Mouse (Mus musculus): ENCODE results near the gene Igf1r. TPM values are rescaled to one million over a fixed set of nuclear protein-coding genes. Genes with fewer than 3 reads are reported as not detected.
A peak's percentile ranks its signal among the peaks of the same experiment; 100 is the strongest.

Gene Igf1r
- total RNA-seq, 2 experiments from 2014 or later, result 52.7 to 54.3 TPM

GRCm38 (mm10) chr7:68179672-68180071 lies 227.0 kb downstream of the Igf1r start:
- Histone ChIP-seq H3K27ac (no peak overlapping the region), H3K4me3 (no peak overlapping the region)
- DNase-seq (ENCODE audit: extremely low spot score in 1 of 2, low spot score in 2 of 2), result no peak
- intact Hi-C loops (cut with DNase I), result no loop called here
- TF ChIP-seq CTCF (IDR thresholded peaks at IDR 0.05), result peak; percentile 34

DNA sequence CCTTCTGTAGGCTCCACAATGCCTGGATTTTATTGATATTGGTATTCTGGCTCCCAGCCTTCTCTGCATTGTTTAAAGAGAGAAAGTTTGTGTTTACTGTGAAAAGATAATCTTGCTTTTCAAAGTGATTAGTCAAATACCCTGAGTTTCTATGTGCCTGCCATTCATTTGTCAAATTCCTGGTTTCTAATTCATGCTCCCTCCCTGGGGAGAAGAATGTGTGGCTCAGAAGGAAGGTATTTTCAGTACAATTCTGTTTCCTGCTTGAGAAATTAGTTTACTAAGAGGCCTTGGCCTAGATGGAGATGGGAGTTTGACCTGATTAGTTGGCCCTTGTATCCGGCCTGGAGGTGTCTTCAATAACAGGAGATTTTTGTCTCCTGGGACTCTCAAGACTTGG lies 228.5 kb downstream of the Igf1r start:
- TF ChIP-seq CTCF (IDR thresholded peaks at IDR 0.05), result no peak
- Histone ChIP-seq H3K27ac (no peak overlapping the region), H3K4me3 (no peak overlapping the region)
- no peak for DNase-seq (ENCODE audit: extremely low spot score in 1 of 2, low spot score in 2 of 2)
- intact Hi-C loops (cut with DNase I), result no loop called here

GRCm38 (mm10) chr7:68182025-68182424 lies 229.4 kb downstream of the Igf1r start:
- no peak for DNase-seq (ENCODE audit: extremely low spot score in 1 of 2, low spot score in 2 of 2)
- TF ChIP-seq CTCF (IDR thresholded peaks at IDR 0.05), result no peak
- intact Hi-C loops (cut with DNase I), result no loop called here

DNA sequence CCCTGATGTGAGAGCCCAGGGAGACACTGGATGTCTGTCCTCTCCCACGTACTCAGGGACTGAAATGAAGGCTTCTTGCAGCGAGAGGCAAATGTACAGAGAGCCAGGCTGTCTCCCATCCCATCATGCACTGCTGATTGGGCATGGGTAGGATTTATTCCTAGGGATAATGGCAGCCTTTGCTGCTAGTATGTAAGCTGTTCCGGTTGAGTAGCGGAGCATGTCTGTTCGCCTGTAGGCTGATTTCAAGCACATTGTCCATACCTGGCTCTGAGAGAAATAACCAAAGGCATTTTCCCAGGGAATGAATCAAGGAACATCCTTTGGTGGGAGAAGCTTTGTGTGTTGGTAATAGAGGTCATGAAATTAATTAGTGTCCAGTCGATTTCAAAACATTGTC lies 230.1 kb downstream of the Igf1r start:
- no peak for TF ChIP-seq CTCF (IDR thresholded peaks at IDR 0.05)

More at GRCm38 (mm10) chr7:68182025-68182424, 229.4 kb downstream of the Igf1r start:
- Histone ChIP-seq H3K4me3 (no peak overlapping the region), H3K27ac (no peak overlapping the region)

DNA sequence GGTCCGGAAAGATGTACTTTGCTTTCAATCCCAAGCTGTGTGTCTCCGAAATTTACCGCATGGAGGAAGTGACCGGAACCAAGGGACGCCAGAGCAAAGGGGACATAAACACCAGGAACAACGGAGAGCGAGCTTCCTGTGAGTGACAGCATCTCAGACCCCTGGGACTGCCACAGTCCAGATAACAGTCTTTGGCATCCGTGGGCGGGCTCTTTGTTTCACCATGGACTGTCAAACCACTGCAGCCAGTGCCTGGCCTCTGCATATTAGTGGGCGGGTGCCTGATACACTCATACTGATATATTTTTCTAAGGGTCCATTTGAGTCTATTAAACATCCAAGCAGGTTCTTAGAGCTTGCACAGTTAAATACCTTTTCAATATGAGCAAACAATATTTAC lies 230.8 kb downstream of the Igf1r start:
- TF ChIP-seq CTCF (IDR thresholded peaks at IDR 0.05), result no peak
- Histone ChIP-seq H3K27ac (no peak overlapping the region), H3K4me3 (no peak overlapping the region)
- DNase-seq (ENCODE audit: extremely low spot score in 1 of 2, low spot score in 2 of 2), result no peak
- intact Hi-C loops (cut with DNase I), result no loop called here

More for the DNA sequence above, 230.1 kb downstream of the Igf1r start:
- H3K4me3 ChIP-seq, result no peak overlapping the region
- DNase-seq (ENCODE audit: extremely low spot score in 1 of 2, low spot score in 2 of 2), result no peak
- H3K27ac ChIP-seq, result no peak overlapping the region
- intact Hi-C loops (cut with DNase I), result no loop called here

- Histone ChIP-seq H3K4me3 (no peak overlapping the region), H3K27ac (no peak overlapping the region)
- DNase-seq (ENCODE audit: extremely low spot score in 1 of 2, low spot score in 2 of 2), result no peak
- intact Hi-C loops (cut with DNase I), result no loop called here
- no peak for TF ChIP-seq CTCF (IDR thresholded peaks at IDR 0.05)
These were observed 236.6 kb downstream of the Igf1r start for GRCm38 (mm10) chr7:68189211-68189610.

- TF ChIP-seq CTCF (IDR thresholded peaks at IDR 0.05), result no peak
- intact Hi-C loops (cut with DNase I), result no loop called here
- H3K27ac ChIP-seq, result no peak overlapping the region
These were observed 237.2 kb downstream of the Igf1r start for GRCm38 (mm10) chr7:68189691-68190456.

DNA sequence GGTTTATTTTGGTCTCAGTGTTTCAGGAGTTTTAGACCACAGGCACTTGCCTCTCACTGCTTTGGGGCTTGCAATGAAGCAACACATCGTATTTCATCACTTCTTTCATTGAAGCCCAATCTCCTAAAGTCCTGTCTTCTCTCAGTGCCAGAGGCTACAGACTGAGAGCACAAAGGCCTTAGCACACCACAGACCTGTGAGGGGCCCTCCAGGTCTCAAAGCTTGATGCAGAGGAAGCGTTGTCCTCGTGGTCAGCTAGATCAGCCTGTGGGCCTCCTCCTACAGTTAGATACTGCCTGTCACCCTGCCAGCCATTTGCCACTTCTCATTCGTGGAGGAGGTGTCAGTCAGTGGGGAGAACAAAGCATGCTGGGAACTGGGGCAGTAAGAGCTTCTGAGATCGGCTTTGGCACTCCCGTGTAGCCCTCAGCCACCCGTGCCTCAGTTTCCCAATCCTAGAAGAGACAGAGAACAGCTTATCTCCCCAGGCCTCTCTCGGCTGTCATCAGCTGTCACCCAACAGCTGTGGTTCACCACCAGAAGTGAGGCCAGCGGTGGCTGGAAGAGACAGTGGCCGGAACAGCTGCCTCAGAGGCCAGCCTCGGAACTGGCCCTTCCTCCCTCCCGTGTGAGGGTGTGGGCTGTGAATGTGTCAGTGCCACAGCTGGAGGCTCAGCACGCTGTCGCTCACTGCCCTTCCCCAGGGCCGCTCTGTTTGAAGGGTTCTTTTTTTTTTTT lies 241.5 kb downstream of the Igf1r start:
- TF ChIP-seq CTCF (IDR thresholded peaks at IDR 0.05), result no peak
- DNase-seq (ENCODE audit: extremely low spot score in 1 of 2, low spot score in 2 of 2), result no peak
- intact Hi-C loops (cut with DNase I), result no loop called here
- Histone ChIP-seq H3K27ac (no peak overlapping the region), H3K4me3 (no peak overlapping the region)

More at GRCm38 (mm10) chr7:68189691-68190456, 237.2 kb downstream of the Igf1r start:
- DNase-seq (ENCODE audit: extremely low spot score in 1 of 2, low spot score in 2 of 2), result no peak
- no peak overlapping the region for H3K4me3 ChIP-seq

- no peak for TF ChIP-seq CTCF (IDR thresholded peaks at IDR 0.05)
- no peak for DNase-seq (ENCODE audit: extremely low spot score in 1 of 2, low spot score in 2 of 2)
- H3K27ac ChIP-seq, result no peak overlapping the region
- H3K4me3 ChIP-seq, result no peak overlapping the region
- intact Hi-C loops (cut with DNase I), result no loop called here
These were observed 247.0 kb downstream of the Igf1r start for GRCm38 (mm10) chr7:68199609-68200008.

GRCm38 (mm10) chr7:68205776-68206427 lies 253.3 kb downstream of the Igf1r start:
- no peak for TF ChIP-seq CTCF (IDR thresholded peaks at IDR 0.05)
- DNase-seq (ENCODE audit: extremely low spot score in 1 of 2, low spot score in 2 of 2), result no peak
- no peak overlapping the region for H3K27ac ChIP-seq
- no peak overlapping the region for H3K4me3 ChIP-seq
- intact Hi-C loops (cut with DNase I), result no loop called here

DNA sequence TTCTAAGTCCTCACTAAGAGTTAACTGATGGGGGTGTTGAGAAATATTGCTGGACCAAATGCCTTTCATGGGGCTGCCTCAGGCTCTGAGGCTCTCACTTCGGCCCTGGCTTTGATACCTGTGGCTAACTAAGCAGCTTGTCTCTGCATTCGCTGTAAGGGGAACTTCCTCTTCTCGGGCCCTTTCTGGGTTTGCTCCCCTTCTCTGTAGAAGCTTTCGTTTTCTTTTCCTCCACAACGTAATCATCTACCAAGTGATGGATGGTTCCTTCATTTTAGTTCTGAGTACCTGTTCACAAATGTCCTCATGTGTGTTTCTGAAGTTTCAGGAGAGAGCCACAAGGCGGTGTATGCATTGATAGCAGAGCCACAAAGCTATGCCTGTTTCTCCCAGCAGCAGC lies 256.4 kb downstream of the Igf1r start:
- Histone ChIP-seq H3K27ac (no peak overlapping the region), H3K4me3 (no peak overlapping the region)
- no peak for DNase-seq (ENCODE audit: extremely low spot score in 1 of 2, low spot score in 2 of 2)
- no peak for TF ChIP-seq CTCF (IDR thresholded peaks at IDR 0.05)
- intact Hi-C loops (cut with DNase I), result no loop called here

- TF ChIP-seq CTCF (IDR thresholded peaks at IDR 0.05), result no peak
- no peak for DNase-seq (ENCODE audit: extremely low spot score in 1 of 2, low spot score in 2 of 2)
- Histone ChIP-seq H3K27ac (no peak overlapping the region), H3K4me3 (no peak overlapping the region)
- intact Hi-C loops (cut with DNase I), result no loop called here
These were observed 257.8 kb downstream of the Igf1r start for GRCm38 (mm10) chr7:68210417-68210816.
